Mouse (Mus musculus): ENCODE measurements around the gene Borcs5. TPM values are rescaled to one million over a fixed set of nuclear protein-coding genes. Genes with fewer than 3 reads are reported as not detected.

Borcs5 gene
- polyA plus RNA-seq, 1 experiment from 2014 or later, result 13.9 TPM

GRCm38 (mm10) chr6:134685515-134685914, 46.2 kb downstream of the Borcs5 start:
- ATAC-seq (ENCODE audit: insufficient read depth) (no peak), DNase-seq (no peak)
- WGBS, result 80% methylated on average over 6 of the region's 6 CpGs
- H3K4me1 ChIP-seq (ENCODE audit: insufficient read depth), result no peaks in the 10 kb centered on the region
- H3K4me2 ChIP-seq, result no peak overlapping the region
- no peaks in the 10 kb centered on the region for H3K27me3 ChIP-seq (ENCODE audit: insufficient read depth, low read length)
- TF ChIP-seq CTCF (IDR thresholded peaks at IDR 0.05; ENCODE audit: low read depth), result no peak
- H3K27ac ChIP-seq (ENCODE audit: low read depth), result no peak overlapping the region
- H3K9me3 ChIP-seq (ENCODE audit: low read depth, low read length), result no peaks in the 10 kb centered on the region
- H3K36me3 ChIP-seq (ENCODE audit: insufficient read depth), result no peaks in the 10 kb centered on the region
- no peak overlapping the region for H3K9ac ChIP-seq
- H3K4me3 ChIP-seq (ENCODE audit: low read depth, low read length), result no peak overlapping the region

- no peaks in the 10 kb centered on the region for H3K27me3 ChIP-seq (ENCODE audit: insufficient read depth, low read length)
- no peak for DNase-seq
- no peak for TF ChIP-seq CTCF (IDR thresholded peaks at IDR 0.05; ENCODE audit: low read depth)
- H3K4me2 ChIP-seq, result no peak overlapping the region
- WGBS, result 89% methylated on average over 6 of the region's 6 CpGs
- H3K27ac ChIP-seq (ENCODE audit: low read depth), result no peak overlapping the region
- H3K9me3 ChIP-seq (ENCODE audit: low read depth, low read length), result no peaks in the 10 kb centered on the region
- no peak overlapping the region for H3K4me3 ChIP-seq (ENCODE audit: low read depth, low read length)
- ATAC-seq (ENCODE audit: insufficient read depth), result no peak
- H3K9ac ChIP-seq, result no peak overlapping the region
- H3K36me3 ChIP-seq (ENCODE audit: insufficient read depth), result no peaks in the 10 kb centered on the region
- H3K4me1 ChIP-seq (ENCODE audit: insufficient read depth), result no peaks in the 10 kb centered on the region
Observed at GRCm38 (mm10) chr6:134694498-134694897, 55.2 kb downstream of the Borcs5 start.

- no peak for DNase-seq
- H3K4me1 ChIP-seq (ENCODE audit: insufficient read depth), result no peaks in the 10 kb centered on the region
- no peak overlapping the region for H3K4me3 ChIP-seq (ENCODE audit: low read depth, low read length)
- 93% methylated on average over 3 of the region's 3 CpGs for WGBS
- no peak overlapping the region for H3K4me2 ChIP-seq
- no peak for ATAC-seq (ENCODE audit: insufficient read depth)
- no peak overlapping the region for H3K9ac ChIP-seq
- TF ChIP-seq CTCF (IDR thresholded peaks at IDR 0.05; ENCODE audit: low read depth), result no peak
- H3K27ac ChIP-seq (ENCODE audit: low read depth), result no peak overlapping the region
- H3K27me3 ChIP-seq (ENCODE audit: insufficient read depth, low read length), result no peaks in the 10 kb centered on the region
- no peaks in the 10 kb centered on the region for H3K36me3 ChIP-seq (ENCODE audit: insufficient read depth)
- no peaks in the 10 kb centered on the region for H3K9me3 ChIP-seq (ENCODE audit: low read depth, low read length)
Observed at GRCm38 (mm10) chr6:134694988-134695387, 55.7 kb downstream of the Borcs5 start.

GRCm38 (mm10) chr6:134695625-134696024, 56.3 kb downstream of the Borcs5 start:
- no peak overlapping the region for H3K4me3 ChIP-seq (ENCODE audit: low read depth, low read length)
- H3K36me3 ChIP-seq (ENCODE audit: insufficient read depth), result no peaks in the 10 kb centered on the region
- H3K4me2 ChIP-seq, result no peak overlapping the region
- no peak for TF ChIP-seq CTCF (IDR thresholded peaks at IDR 0.05; ENCODE audit: low read depth)
- no peaks in the 10 kb centered on the region for H3K9me3 ChIP-seq (ENCODE audit: low read depth, low read length)
- 62% methylated on average over 3 of the region's 3 CpGs for WGBS
- DNase-seq (no peak), ATAC-seq (ENCODE audit: insufficient read depth) (no peak)
- H3K27ac ChIP-seq (ENCODE audit: low read depth), result no peak overlapping the region
- no peaks in the 10 kb centered on the region for H3K27me3 ChIP-seq (ENCODE audit: insufficient read depth, low read length)
- H3K4me1 ChIP-seq (ENCODE audit: insufficient read depth), result no peaks in the 10 kb centered on the region
- no peak overlapping the region for H3K9ac ChIP-seq

- H3K9ac ChIP-seq, result no peak overlapping the region
- no peak for ATAC-seq (ENCODE audit: insufficient read depth)
- H3K27ac ChIP-seq (ENCODE audit: low read depth), result no peak overlapping the region
- H3K27me3 ChIP-seq (ENCODE audit: insufficient read depth, low read length), result no peaks in the 10 kb centered on the region
- WGBS, result 67% methylated on average over 4 of the region's 4 CpGs
- no peaks in the 10 kb centered on the region for H3K9me3 ChIP-seq (ENCODE audit: low read depth, low read length)
- no peak overlapping the region for H3K4me2 ChIP-seq
- H3K4me1 ChIP-seq (ENCODE audit: insufficient read depth), result no peaks in the 10 kb centered on the region
- no peaks in the 10 kb centered on the region for H3K36me3 ChIP-seq (ENCODE audit: insufficient read depth)
- no peak for TF ChIP-seq CTCF (IDR thresholded peaks at IDR 0.05; ENCODE audit: low read depth)
- no peak overlapping the region for H3K4me3 ChIP-seq (ENCODE audit: low read depth, low read length)
- DNase-seq, result no peak
Observed at GRCm38 (mm10) chr6:134696146-134696545, 56.8 kb downstream of the Borcs5 start.

- WGBS, result 71% methylated on average over 2 of the region's 2 CpGs
- no peak for TF ChIP-seq CTCF (IDR thresholded peaks at IDR 0.05; ENCODE audit: low read depth)
- H3K4me3 ChIP-seq (ENCODE audit: low read depth, low read length), result no peak overlapping the region
- no peaks in the 10 kb centered on the region for H3K4me1 ChIP-seq (ENCODE audit: insufficient read depth)
- ATAC-seq (ENCODE audit: insufficient read depth) (no peak), DNase-seq (no peak)
- H3K27me3 ChIP-seq (ENCODE audit: insufficient read depth, low read length), result no peaks in the 10 kb centered on the region
- H3K9ac ChIP-seq, result no peak overlapping the region
- H3K27ac ChIP-seq (ENCODE audit: low read depth), result no peak overlapping the region
- H3K36me3 ChIP-seq (ENCODE audit: insufficient read depth), result no peaks in the 10 kb centered on the region
- H3K9me3 ChIP-seq (ENCODE audit: low read depth, low read length), result no peaks in the 10 kb centered on the region
- H3K4me2 ChIP-seq, result no peak overlapping the region
Observed at GRCm38 (mm10) chr6:134696554-134696953, 57.2 kb downstream of the Borcs5 start.

GRCm38 (mm10) chr6:134698243-134698642, 58.9 kb downstream of the Borcs5 start:
- Histone ChIP-seq H3K9me3 (ENCODE audit: low read depth, low read length) (no peaks in the 10 kb centered on the region), H3K4me1 (ENCODE audit: insufficient read depth) (no peaks in the 10 kb centered on the region), H3K36me3 (ENCODE audit: insufficient read depth) (no peaks in the 10 kb centered on the region), H3K4me3 (ENCODE audit: low read depth, low read length) (no peak overlapping the region), H3K9ac (no peak overlapping the region), H3K27me3 (ENCODE audit: insufficient read depth, low read length) (no peaks in the 10 kb centered on the region), H3K27ac (ENCODE audit: low read depth) (no peak overlapping the region), H3K4me2 (no peak overlapping the region)
- TF ChIP-seq CTCF (IDR thresholded peaks at IDR 0.05; ENCODE audit: low read depth), result no peak
- ATAC-seq (ENCODE audit: insufficient read depth) (no peak), DNase-seq (no peak)
- 89% methylated on average over 5 of the region's 5 CpGs for WGBS
